Mouse (Mus musculus) lung, postnatal 10 days (tissue): Measurements from ENCODE around the gene Olfr1135.

Source experiments
- DNase-seq: peaks from one replicate; pipeline ENCODE4 v3.0.0; 2021

Olfr1135 gene

GRCm38 (mm10) chr2:87673564-87673963 lies at the start of gene Olfr1135:
Gene Olfr1135, minus strand, starts transcription at chr2:87673664.
- DNase-seq: no peak

- no peak for DNase-seq
These were observed 39.6 kb upstream of the Olfr1135 start, which contains the start of gene Olfr1137 for GRCm38 (mm10) chr2:87713079-87713478. Gene Olfr1137, minus strand, starts transcription at chr2:87713179.

- no peak for DNase-seq
These were observed 20.4 kb upstream of the Olfr1135 start, which contains the start of gene Olfr1136 for GRCm38 (mm10) chr2:87693847-87694246. Gene Olfr1136, minus strand, starts transcription at chr2:87693947.

- no peak for DNase-seq
These were observed 15.1 kb downstream of the Olfr1135 start, which contains the start of gene Olfr1134 for GRCm38 (mm10) chr2:87658360-87658759. Gene Olfr1134, minus strand, starts transcription at chr2:87658460.

GRCm38 (mm10) chr2:87647274-87647673 lies 26.2 kb downstream of the Olfr1135 start, which contains the start of gene Olfr1133:
Gene Olfr1133, minus strand, starts transcription at chr2:87647374.
- DNase-seq: no peak

- DNase-seq: no peak
These were observed 31.0 kb downstream of the Olfr1135 start for GRCm38 (mm10) chr2:87642441-87642840.

GRCm38 (mm10) chr2:87637435-87637834 lies 36.0 kb downstream of the Olfr1135 start, which contains the start of gene Olfr1132:
Gene Olfr1132, minus strand, starts transcription at chr2:87637535.
- no peak for DNase-seq

- DNase-seq: no peak
These were observed 46.7 kb downstream of the Olfr1135 start, which contains the start of gene Olfr1131 for GRCm38 (mm10) chr2:87626804-87627203. Gene Olfr1131, plus strand, starts transcription at chr2:87627104.
